Mouse (Mus musculus) cerebellum, postnatal 4 days (tissue): ENCODE measurements at regions not wholly inside any gene's neighbourhood (a gene's known extent, or its start where the extent isn't known, plus 50 kb on each side); places are given as distances from the start of the nearest gene placed in this dataset.

Experiments used
- DNase-seq, 2 experiments: peaks; one replicate each; pipeline ENCODE4 v3.0.0; 2022; ENCODE audit warnings: low spot score in 2 of 2, mixed read lengths in 1 of 2

DNA sequence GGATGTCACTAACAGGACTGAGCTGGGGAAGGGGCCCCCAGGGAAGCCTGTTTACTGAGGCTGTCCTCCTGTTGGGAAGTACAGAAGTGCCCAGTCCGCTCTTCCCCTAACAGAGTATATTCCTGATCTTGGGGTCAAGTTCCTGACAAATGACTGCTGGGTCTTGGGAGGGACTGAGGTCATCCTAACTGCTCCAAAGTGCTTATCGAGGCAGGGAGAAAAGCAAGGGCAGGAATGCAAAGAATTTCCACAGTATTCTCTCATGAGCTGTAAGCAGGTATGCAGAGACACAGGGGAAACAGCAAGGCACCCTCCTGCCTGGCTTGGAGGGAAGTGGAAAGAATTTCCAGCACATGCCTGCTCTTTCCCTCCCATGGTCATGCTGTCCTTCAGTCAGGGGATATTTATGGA lies 107.9 kb downstream of the Oma1 start:
- DNase-seq, result no peak

DNA sequence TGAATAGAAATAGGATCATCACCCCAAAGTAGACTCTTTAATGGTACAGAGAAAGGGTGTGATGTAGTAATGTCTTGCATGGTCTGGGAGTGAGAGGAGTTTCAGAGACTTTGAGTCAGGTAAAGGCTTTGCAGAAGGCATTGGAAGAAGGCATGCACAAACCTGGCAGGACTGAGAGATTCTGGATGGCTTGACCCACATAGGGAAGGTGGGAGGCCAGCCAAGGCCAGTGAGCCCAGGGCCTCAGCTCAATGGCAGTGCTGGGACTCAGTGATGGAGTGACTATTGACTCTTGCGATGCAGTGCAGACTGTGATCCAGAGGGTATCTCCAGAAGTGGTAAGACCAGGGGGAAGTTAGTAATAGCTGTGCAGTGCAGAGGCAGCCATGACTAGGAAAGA lies 127.8 kb downstream of the Oma1 start:
- DNase-seq, result no peak

DNA sequence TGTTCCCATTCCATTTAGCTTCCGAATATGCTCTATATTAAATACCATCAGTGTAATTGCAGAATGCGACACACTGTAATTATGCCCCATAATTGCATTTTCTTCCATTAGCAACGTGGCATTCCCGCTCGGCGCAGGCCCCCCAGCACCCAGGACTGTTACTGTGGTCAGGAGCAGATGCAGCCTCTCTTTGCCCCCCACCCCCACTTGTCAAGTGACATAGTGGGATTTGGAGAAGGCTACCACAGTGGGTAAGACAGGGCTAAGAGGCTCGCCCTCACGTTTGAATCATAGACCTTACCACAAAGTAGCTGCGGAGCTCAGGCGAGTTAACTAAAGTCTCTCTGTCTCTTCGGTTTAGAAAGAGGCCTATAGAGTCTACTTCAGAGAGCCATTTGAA lies 128.3 kb downstream of the Oma1 start:
- DNase-seq, result no peak

DNA sequence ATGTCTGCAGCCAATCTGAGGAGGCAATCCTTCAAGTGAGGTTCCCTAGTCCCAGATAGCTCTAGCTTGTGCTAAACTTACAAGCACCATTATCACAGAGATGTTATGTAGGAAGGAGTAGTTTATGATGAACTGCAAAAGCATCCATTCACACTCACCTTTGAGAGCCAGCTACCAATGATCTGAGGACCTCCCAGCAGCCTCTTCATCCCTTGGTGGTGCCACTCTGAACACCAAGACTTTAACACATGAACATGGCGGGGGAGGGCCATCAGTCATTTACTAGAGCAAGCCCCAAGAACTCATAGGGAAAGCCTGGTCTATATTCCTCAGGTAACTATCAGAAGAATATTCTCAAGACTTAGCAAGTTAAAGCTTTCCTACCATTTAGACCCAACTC lies 135.7 kb downstream of the Oma1 start:
- DNase-seq, result no peak

DNA sequence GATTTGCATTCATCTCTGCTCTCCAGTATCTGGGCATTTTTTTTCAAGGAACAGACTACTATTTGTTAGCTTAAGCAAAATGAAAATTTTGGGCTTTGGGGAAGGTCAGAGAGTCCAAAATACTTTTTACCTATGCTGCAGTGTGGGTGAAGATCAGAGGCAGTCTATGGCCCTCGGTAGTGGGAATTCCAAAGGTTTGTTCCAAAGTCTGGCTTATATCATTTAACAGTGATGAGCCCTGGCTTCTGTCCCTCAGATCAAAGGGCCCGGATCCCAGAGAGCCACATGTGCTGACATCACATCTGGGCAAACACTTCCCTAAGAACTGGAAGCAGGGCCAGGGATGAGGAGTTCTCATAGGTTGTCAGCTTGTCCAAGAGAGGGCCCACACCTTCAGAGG lies 136.5 kb downstream of the Oma1 start:
- DNase-seq, result no peak

DNA sequence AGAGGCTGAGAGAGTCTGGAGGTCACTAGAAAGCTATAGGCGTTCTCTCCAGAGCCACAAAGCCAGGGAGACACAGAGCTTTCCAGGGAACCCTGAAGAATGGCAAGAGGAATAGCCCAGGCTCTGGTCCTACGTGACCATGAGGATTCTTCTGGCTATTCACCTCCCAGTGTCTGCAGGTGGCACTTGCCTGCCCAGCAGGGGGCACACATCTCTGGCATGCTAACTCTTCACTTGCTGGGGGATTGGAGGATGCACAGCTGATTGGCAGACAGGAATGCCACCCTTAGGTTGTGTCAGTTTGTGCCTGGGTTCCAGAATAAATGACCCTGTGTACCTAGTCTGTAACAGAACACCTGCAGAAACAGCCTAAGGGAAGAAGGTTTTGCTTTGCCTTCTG lies 141.8 kb downstream of the Oma1 start:
- no peak for DNase-seq

DNA sequence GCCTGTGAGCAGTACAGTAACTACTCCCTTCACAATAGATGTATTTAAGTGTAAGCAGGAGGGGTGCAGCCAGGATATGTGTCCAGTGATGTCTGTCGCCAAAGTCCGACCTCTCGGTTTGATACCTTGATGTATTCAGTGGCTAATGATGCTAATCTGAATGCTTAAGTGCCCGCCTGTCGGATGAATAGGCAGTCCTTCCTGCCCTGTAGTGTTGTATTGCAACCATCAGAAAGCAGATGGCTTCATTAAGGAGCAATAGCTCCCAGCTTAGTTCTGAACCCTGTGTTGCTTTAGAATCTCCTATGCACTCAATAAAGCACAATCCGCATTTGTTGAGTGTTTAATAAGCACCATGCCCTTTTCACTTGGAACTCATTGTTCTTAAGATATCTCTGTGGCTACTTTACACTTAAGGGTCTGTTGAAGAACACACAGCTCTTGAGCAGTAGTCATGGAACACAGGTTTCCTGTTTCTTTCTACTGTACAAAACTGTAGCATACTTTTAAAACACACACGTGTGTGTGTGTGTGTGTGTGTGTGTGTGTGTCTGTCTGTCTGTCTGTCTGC lies 152.5 kb downstream of the Oma1 start:
- DNase-seq, result no peak

DNA sequence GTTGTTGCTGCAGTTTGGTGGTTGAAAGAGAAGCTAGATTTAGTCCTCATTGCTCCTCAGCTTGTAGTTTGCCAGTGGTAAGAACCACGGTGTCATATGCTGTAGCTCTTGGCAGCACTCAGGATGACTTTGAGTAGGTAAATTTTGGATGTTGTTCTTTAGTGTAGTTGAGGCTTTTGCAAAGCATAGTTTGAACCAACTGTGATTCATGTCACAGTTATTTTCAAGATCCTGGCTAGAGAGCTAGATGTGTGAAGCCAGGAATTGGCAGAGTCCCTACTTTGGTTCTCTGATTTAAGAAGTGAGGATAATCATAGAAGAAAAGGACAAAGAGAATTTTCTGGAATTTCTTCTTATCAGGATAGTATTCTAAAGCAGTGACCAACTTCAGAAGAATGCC lies 143.6 kb upstream of the Dab1 start:
- DNase-seq, result no peak

DNA sequence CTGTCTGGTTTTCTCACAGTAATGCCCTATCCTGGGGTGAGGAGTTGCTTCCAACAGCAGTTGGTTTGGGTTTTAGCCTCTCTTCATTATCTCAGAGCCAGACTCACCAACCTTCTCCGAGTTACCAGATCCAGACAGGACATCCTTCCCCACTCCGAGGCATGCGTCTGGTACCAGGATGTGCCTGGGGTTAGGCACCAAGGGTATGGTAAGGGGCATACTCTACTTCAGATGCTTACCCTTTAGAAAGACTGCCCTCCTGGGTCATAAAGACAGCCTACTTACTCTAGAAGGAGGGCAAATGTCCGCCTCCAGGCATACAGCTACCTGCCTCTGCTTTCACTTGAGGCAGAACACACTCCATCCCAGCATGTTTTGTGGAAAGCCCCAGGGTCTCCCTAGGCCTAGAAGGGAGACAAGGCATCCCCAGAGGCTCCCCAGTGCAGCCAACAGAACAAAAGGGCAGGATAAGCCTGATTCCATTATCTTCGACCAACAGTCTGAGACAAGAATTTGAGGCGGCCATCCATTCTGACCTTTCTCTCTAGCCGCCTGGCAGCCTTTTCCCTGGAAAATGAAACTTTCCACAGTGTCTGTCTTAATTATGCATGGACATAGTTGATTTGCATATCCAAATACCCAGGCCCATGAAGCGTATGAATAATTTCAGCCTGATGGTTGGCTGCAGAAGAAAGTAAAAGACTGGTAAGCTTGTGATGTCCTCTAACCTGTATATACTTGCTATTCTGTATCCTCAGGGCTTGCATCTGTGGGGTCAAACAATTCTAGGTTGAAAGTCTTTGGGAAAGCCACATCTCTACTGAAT lies 132.8 kb upstream of the Dab1 start:
- DNase-seq, result no peak

DNA sequence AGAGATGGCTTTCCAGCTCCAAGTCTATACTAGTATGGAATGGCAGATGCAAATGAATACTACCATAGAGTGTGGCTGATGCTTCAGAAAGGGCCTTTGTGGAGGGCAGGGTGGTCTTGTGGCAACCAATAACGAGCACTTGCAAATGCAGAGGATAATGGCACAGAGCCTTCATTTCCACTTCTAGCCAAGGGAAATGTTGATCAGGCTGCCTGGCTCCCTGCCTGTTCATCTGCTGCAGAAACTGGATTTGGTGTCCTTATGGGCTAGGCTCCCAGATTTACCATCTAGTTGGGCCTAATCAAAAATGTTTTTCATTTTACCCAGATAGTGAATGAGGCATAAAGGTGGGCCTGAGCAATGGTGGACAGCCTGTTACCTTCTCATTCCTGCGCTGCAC lies 110.7 kb upstream of the Dab1 start:
- DNase-seq, result peak in 1 of 2 experiments; percentile 19

DNA sequence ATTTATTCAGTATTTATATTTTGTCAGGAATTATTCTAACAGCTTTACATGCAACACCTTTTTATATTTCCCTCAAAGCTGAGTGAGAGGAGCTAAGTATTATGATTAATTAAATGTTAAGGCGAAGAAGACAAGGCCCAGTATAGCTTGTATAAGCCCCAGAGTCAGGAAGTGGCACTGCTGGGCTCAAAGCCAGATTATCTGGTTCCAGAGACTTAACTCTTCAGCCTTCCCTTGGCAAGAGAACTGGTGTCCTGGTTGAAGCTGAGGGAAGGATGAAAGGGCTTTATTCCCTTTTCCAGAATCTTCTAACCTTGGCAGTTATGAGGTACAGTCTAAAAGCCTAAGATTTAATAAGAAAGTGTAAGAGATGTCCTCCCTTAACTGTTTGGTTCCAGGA lies 106.3 kb upstream of the Dab1 start:
- DNase-seq, result no peak

DNA sequence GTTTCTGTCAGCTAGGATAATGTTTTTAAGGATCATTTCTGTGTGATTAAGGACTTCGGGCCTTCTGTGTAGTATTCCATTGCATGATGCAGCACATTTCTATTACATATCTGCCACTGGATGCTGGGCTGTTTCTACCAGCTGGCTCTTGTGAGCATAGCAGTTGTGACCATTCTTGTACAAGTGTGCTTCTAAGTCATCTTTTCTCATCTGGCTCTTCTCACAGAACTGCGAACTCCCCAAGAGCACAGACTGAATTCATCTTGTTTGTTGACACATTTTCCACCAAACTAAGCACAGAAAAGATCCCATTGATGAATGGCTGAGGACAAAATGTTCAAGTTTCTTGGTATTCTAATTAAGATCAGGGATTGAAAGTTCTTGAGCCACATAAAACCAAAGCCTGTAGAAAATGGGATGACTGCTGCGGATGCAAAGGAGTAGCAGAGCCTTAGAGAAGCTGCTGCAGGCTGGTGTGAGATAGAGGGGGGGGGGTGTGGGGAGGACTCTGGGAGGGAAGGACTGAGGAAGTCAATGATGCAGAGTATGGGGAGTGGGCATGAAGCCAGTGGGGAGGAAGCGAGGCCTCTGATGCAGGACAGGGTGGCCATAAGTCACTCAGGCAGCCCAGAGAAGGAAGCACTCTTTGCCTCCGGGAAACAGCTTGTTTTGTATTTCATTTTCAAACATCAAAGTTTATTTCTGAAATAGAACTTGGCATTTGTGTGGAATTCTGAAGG lies 97.1 kb upstream of the Dab1 start:
- no peak for DNase-seq

DNA sequence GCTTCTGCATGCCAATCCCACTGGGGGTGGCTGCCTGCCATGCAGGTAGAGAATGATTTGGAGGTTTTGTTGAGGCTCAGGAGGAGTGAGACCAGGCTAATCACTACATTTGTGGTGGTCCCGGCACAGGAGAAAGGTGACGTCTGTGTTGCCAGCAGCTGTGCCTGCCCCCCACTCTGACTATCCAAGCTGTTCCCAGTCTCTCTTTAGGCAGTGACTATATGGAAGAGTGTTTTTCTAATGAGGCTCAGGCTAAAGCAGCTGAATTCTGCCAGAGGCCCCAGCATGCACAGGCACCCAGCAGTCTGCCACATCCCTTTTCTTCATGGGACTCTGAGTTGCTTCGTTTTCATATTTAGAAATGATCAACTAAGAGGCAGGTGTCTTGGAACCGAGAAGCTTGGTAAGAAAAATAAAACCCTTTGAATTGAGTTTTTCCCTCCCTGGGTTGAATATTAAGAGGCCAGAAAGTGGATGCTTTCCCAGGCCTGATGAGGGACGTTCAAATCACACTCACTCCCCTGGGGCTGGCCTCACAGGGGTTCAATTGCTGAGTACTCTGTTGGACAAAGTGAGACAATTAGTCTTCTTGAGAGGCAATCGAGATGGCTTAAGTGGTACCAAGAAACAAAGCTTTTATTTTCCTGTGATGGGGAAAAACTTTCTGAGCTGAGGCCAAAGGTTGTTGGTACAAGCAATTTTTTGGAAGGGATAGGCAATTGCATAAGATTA lies 82.5 kb upstream of the Dab1 start:
- DNase-seq, result no peak

DNA sequence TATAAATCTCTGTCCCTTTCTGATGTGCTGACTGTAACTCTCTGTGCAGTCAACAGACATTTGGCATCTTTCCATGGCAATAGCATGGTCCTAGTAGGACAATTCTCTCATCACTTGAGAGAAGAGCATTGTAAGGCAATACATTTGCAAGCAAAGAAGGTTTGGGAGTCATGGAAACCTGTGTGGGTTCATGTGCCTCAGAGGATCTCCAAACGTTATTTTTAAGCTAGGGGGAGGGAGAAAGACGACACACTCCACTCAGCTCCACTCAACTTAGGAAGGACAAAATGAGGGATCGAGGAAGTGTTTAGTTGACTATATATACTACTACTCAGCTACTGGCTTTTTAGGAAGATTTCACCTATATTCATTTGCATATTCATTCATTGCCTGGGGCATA lies 78.2 kb upstream of the Dab1 start:
- DNase-seq, result no peak

DNA sequence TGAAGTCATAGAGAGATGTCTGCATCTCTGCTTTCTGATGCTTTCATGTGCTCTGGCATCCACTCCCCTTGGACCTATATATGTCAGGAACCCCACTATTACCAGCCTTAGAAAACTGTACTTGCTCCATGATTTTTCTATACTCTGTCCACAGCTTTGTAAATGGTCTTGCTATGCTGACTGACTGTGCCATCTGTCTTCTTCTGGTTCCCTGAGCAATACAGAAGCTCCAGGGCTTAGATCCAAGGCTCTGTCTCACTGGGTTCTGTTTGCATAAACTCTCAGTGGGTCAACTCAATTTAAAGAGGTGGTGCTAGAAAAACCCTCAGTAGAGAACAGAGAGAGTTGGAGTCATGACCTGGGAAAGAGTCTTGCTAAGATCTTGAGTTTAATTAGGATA lies 71.9 kb upstream of the Dab1 start:
- no peak for DNase-seq

DNA sequence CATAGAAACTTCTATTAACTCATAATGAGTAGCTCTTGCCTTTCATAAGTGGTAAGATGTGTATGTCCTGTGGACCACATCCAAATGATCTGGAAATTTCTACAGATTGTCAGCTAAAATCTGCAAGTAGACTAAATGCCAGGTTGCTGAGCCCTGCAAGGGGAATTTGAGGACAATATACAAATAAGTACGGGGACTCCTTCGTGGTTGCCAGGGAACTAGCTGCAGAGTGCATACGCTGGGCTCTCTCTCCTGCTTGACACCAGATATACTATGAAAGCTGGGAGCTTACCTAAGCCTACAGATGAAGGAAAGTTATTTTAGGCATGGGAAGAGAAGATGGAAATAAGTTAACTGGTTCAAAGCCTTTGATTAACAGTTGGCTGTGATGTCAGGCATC lies 66.7 kb upstream of the Dab1 start:
- no peak for DNase-seq

DNA sequence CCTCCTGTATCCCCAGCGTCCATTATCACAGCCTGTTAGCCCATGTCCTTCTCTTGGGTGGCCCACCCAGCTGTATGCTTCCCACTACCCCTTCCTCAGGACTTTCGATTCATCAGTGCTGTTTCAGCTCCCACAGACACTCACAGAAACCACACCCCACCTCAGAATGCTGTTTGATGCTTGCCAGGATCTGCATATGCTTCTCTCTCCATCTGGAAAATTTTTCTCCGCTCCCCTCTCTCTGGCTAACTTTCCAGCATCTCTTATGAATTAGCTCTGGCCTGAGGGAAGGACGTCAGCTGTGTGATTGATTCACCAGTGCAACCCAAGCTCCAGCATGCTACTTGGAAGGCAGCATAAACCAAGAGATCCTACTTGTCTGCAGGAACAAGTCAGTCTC lies 66.0 kb upstream of the Dab1 start:
- no peak for DNase-seq

DNA sequence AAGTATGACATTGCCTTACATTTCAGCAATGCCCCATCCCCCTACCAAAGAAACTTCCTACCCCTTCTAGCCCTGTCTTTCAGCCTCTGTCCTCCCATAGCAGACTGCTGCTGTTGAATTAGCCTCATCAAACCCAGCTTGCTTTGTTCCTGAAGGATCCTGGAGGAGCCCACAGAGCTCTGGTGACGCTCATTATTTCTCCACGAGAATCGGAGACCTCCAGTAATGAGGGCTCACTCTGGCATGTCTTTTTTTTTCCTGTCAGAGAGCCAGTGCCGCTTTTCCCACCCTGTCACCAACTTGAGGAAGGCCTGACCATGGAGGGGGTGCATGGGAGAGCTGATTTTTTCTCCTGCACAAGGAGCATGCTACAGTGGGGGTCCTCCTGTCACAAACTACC lies 64.6 kb upstream of the Dab1 start:
- no peak for DNase-seq
